Mouse (Mus musculus) thymus, adult 2 months (tissue): Measurements from ENCODE around the gene Mdc1.

Source experiments
- CTCF ChIP-seq: fragments of 200-500 bp; IDR thresholded peaks from 2 replicates; pipeline ENCODE4 v1.5.1; 2012; ENCODE audit warnings: mild to moderate bottlenecking, control low read depth, low read length, moderate library complexity, borderline replicate concordance; ENCODE audit not compliant: control insufficient read depth, poor library complexity, insufficient read depth; ENCODE audit errors: extremely low read depth
- POLR2A ChIP-seq: fragments of 200-500 bp; IDR thresholded peaks from 2 replicates; pipeline ENCODE4 v1.6.1; 2012; ENCODE audit warnings: mild to moderate bottlenecking, low read length, control low read depth, moderate library complexity; ENCODE audit not compliant: control insufficient read depth, poor library complexity, insufficient read depth; ENCODE audit errors: extremely low read depth

DNA sequence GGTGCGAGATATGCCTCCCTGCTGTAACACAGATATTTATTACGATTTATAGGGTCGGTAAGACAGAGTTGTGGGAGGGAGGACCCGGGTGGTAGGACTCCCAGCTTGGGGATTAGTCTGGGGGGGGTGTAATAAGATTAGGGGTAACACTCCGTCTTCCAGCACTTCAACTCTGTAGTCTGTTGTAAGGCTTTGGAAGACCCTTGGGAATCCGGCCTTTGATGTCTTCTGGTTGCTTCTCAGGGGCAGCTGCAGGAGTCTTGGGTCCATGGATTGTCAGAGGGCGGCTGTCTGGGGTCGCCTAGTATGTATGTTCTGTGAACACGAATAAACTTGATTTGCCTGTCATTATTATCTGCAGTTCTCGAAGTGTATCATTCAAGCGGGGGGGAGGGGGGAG lies 18.8 kb upstream of the Mdc1 start:
- TF ChIP-seq POLR2A (no peak), CTCF (no peak)
